Mouse (Mus musculus): Measurements from ENCODE around the gene Hnmt. TPM values are rescaled to one million over a fixed set of nuclear protein-coding genes. Genes with fewer than 3 reads are reported as not detected.

The Hnmt gene
- polyA plus RNA-seq, 1 experiment, result 4.7 TPM

Other genes starting within 250 kb of the Hnmt start
- gene Tbpl2, start 47.2 kb upstream of the Hnmt start, polyA plus RNA-seq (2012; rRNA removed), result not detected in 2 replicates
- gene Il1f8, start 103.8 kb upstream of the Hnmt start, polyA plus RNA-seq (2012; rRNA removed), result not detected in 2 replicates
- gene Il1f9, start 137.1 kb upstream of the Hnmt start, polyA plus RNA-seq (2012; rRNA removed), result not detected in 2 replicates
- gene Il1f6, start 166.0 kb upstream of the Hnmt start, polyA plus RNA-seq (2012; rRNA removed), result not detected in 2 replicates
- 0.10 and 0.22 TPM in 2 replicates for gene Il1f5, start 227.6 kb upstream of the Hnmt start, polyA plus RNA-seq (2012; rRNA removed)
- not detected in 2 replicates for gene Il1f10, start 241.8 kb upstream of the Hnmt start, polyA plus RNA-seq (2012; rRNA removed)